Mouse (Mus musculus): Measurements from ENCODE around the gene Agbl4. TPM values are rescaled to one million over a fixed set of nuclear protein-coding genes. Genes with fewer than 3 reads are reported as not detected.

The Agbl4 gene
- polyA plus RNA-seq, 1 experiment from 2014 or later, result not detected

GRCm38 (mm10) chr4:111403243-111403642 is 1005.8 kb downstream of the Agbl4 start:
- Histone ChIP-seq H3K4me3 (replicated peaks) (no peak overlapping the region), H3K27me3 (no peaks in the 10 kb centered on the region), H3K4me1 (replicated peaks) (no peaks in the 10 kb centered on the region), H3K4me2 (no peak overlapping the region), H3K27ac (replicated peaks) (no peak overlapping the region), H3K9ac (no peak overlapping the region), H3K36me3 (replicated peaks) (no peaks in the 10 kb centered on the region), H3K9me3 (replicated peaks) (no peaks in the 10 kb centered on the region)
- no peak for ATAC-seq (ENCODE audit: insufficient read depth)
- 13% methylated on average over 1 of the region's 1 CpGs for WGBS (ENCODE audit: insufficient replicate concordance)

- Histone ChIP-seq H3K4me3 (replicated peaks) (no peak overlapping the region), H3K4me1 (replicated peaks) (no peaks in the 10 kb centered on the region), H3K4me2 (no peak overlapping the region), H3K27me3 (peaks cover 22% of the 10 kb centered on the region), H3K36me3 (replicated peaks) (no peaks in the 10 kb centered on the region), H3K27ac (replicated peaks) (no peak overlapping the region), H3K9me3 (replicated peaks) (no peaks in the 10 kb centered on the region), H3K9ac (no peak overlapping the region)
- ATAC-seq (ENCODE audit: insufficient read depth), result no peak
- WGBS (ENCODE audit: insufficient replicate concordance), result 62% methylated on average over 4 of the region's 4 CpGs
These were observed 1013.3 kb downstream of the Agbl4 start for GRCm38 (mm10) chr4:111410731-111411130.

GRCm38 (mm10) chr4:111414399-111414798 is 1016.9 kb downstream of the Agbl4 start:
- no peaks in the 10 kb centered on the region for H3K36me3 ChIP-seq (replicated peaks)
- no peak overlapping the region for H3K9ac ChIP-seq
- H3K27me3 ChIP-seq, result peaks cover 33% of the 10 kb centered on the region
- H3K9me3 ChIP-seq (replicated peaks), result no peaks in the 10 kb centered on the region
- ATAC-seq (ENCODE audit: insufficient read depth), result no peak
- no peak overlapping the region for H3K27ac ChIP-seq (replicated peaks)
- H3K4me2 ChIP-seq, result peak overlapping the region; percentile 69
- no peaks in the 10 kb centered on the region for H3K4me1 ChIP-seq (replicated peaks)
- H3K4me3 ChIP-seq (replicated peaks), result peak overlapping the region; percentile 53
- 3% methylated on average over 6 of the region's 6 CpGs for WGBS (ENCODE audit: insufficient replicate concordance)

GRCm38 (mm10) chr4:111414818-111415488 is 1017.5 kb downstream of the Agbl4 start, which contains the start of gene Bend5:
Gene Bend5 (plus strand): TSS chr4:111415006.
- no peaks in the 10 kb centered on the region for H3K36me3 ChIP-seq (replicated peaks)
- H3K27ac ChIP-seq (replicated peaks), result no peak within 1 kb of the TSS
- H3K9me3 ChIP-seq (replicated peaks), result no peaks in the 10 kb centered on the region
- no peak within 1 kb of the TSS for H3K9ac ChIP-seq
- under 1% methylated on average over 66 of the region's 66 CpGs for WGBS (ENCODE audit: insufficient replicate concordance)
- peak within 1 kb of the TSS; percentile 69 for H3K4me2 ChIP-seq
- H3K4me3 ChIP-seq (replicated peaks), result peak within 1 kb of the TSS; percentile 53
- H3K27me3 ChIP-seq, result peaks cover 33% of the 10 kb centered on the region
- H3K4me1 ChIP-seq (replicated peaks), result no peaks in the 10 kb centered on the region
- peak; percentile 68 for ATAC-seq (ENCODE audit: insufficient read depth)

GRCm38 (mm10) chr4:111416126-111416525 is 1018.7 kb downstream of the Agbl4 start:
- H3K27me3 ChIP-seq, result peaks cover 33% of the 10 kb centered on the region
- H3K27ac ChIP-seq (replicated peaks), result no peak overlapping the region
- no peak for ATAC-seq (ENCODE audit: insufficient read depth)
- no peak overlapping the region for H3K4me2 ChIP-seq
- no peaks in the 10 kb centered on the region for H3K9me3 ChIP-seq (replicated peaks)
- no peak overlapping the region for H3K9ac ChIP-seq
- H3K4me3 ChIP-seq (replicated peaks), result no peak overlapping the region
- no peaks in the 10 kb centered on the region for H3K4me1 ChIP-seq (replicated peaks)
- no peaks in the 10 kb centered on the region for H3K36me3 ChIP-seq (replicated peaks)
- WGBS (ENCODE audit: insufficient replicate concordance), result 37% methylated on average over 3 of the region's 3 CpGs

- H3K4me1 ChIP-seq (replicated peaks), result no peaks in the 10 kb centered on the region
- no peaks in the 10 kb centered on the region for H3K36me3 ChIP-seq (replicated peaks)
- no peak overlapping the region for H3K9ac ChIP-seq
- H3K9me3 ChIP-seq (replicated peaks), result no peaks in the 10 kb centered on the region
- no peak overlapping the region for H3K4me3 ChIP-seq (replicated peaks)
- no peak overlapping the region for H3K4me2 ChIP-seq
- H3K27me3 ChIP-seq, result peaks cover 33% of the 10 kb centered on the region
- H3K27ac ChIP-seq (replicated peaks), result no peak overlapping the region
- ATAC-seq (ENCODE audit: insufficient read depth), result no peak
- 67% methylated on average over 3 of the region's 3 CpGs for WGBS (ENCODE audit: insufficient replicate concordance)
These were observed 1019.1 kb downstream of the Agbl4 start for GRCm38 (mm10) chr4:111416551-111416950.

- no peak overlapping the region for H3K4me3 ChIP-seq (replicated peaks)
- no peak overlapping the region for H3K9ac ChIP-seq
- peaks cover 31% of the 10 kb centered on the region for H3K27me3 ChIP-seq
- H3K9me3 ChIP-seq (replicated peaks), result no peaks in the 10 kb centered on the region
- no peak for ATAC-seq (ENCODE audit: insufficient read depth)
- no peak overlapping the region for H3K27ac ChIP-seq (replicated peaks)
- WGBS (ENCODE audit: insufficient replicate concordance), result 66% methylated on average over 5 of the region's 5 CpGs
- no peak overlapping the region for H3K4me2 ChIP-seq
- no peaks in the 10 kb centered on the region for H3K36me3 ChIP-seq (replicated peaks)
- H3K4me1 ChIP-seq (replicated peaks), result no peaks in the 10 kb centered on the region
These were observed 1020.3 kb downstream of the Agbl4 start for GRCm38 (mm10) chr4:111417716-111418115.

GRCm38 (mm10) chr4:111419476-111419875 is 1022.0 kb downstream of the Agbl4 start:
- WGBS (ENCODE audit: insufficient replicate concordance), result 60% methylated on average over 1 of the region's 1 CpGs
- no peaks in the 10 kb centered on the region for H3K4me1 ChIP-seq (replicated peaks)
- no peak overlapping the region for H3K4me2 ChIP-seq
- peaks cover 24% of the 10 kb centered on the region for H3K27me3 ChIP-seq
- no peaks in the 10 kb centered on the region for H3K9me3 ChIP-seq (replicated peaks)
- no peak overlapping the region for H3K4me3 ChIP-seq (replicated peaks)
- no peak overlapping the region for H3K9ac ChIP-seq
- H3K36me3 ChIP-seq (replicated peaks), result no peaks in the 10 kb centered on the region
- no peak for ATAC-seq (ENCODE audit: insufficient read depth)
- H3K27ac ChIP-seq (replicated peaks), result no peak overlapping the region

- ATAC-seq (ENCODE audit: insufficient read depth), result no peak
- WGBS (ENCODE audit: insufficient replicate concordance), result 71% methylated on average over 3 of the region's 3 CpGs
- Histone ChIP-seq H3K36me3 (replicated peaks) (no peaks in the 10 kb centered on the region), H3K9me3 (replicated peaks) (no peaks in the 10 kb centered on the region), H3K27ac (replicated peaks) (no peak overlapping the region), H3K4me2 (no peak overlapping the region), H3K9ac (no peak overlapping the region), H3K4me1 (replicated peaks) (no peaks in the 10 kb centered on the region), H3K27me3 (peaks cover 18% of the 10 kb centered on the region), H3K4me3 (replicated peaks) (no peak overlapping the region)
These were observed 1022.6 kb downstream of the Agbl4 start for GRCm38 (mm10) chr4:111420031-111420430.

GRCm38 (mm10) chr4:111420955-111421354 is 1023.5 kb downstream of the Agbl4 start:
- H3K9ac ChIP-seq, result no peak overlapping the region
- 56% methylated on average over 4 of the region's 4 CpGs for WGBS (ENCODE audit: insufficient replicate concordance)
- peaks cover 9% of the 10 kb centered on the region for H3K27me3 ChIP-seq
- no peaks in the 10 kb centered on the region for H3K9me3 ChIP-seq (replicated peaks)
- no peaks in the 10 kb centered on the region for H3K4me1 ChIP-seq (replicated peaks)
- H3K4me3 ChIP-seq (replicated peaks), result no peak overlapping the region
- H3K27ac ChIP-seq (replicated peaks), result no peak overlapping the region
- no peak for ATAC-seq (ENCODE audit: insufficient read depth)
- no peak overlapping the region for H3K4me2 ChIP-seq
- no peaks in the 10 kb centered on the region for H3K36me3 ChIP-seq (replicated peaks)

- Histone ChIP-seq H3K4me3 (replicated peaks) (no peak overlapping the region), H3K4me1 (replicated peaks) (no peaks in the 10 kb centered on the region), H3K27ac (replicated peaks) (no peak overlapping the region), H3K4me2 (no peak overlapping the region), H3K27me3 (0 out of 2 replicates have a peak, but pooled peaks cover 1% of the 10 kb centered on the region), H3K36me3 (replicated peaks) (no peaks in the 10 kb centered on the region), H3K9me3 (replicated peaks) (no peaks in the 10 kb centered on the region), H3K9ac (no peak overlapping the region)
- WGBS (ENCODE audit: insufficient replicate concordance), result 53% methylated on average over 6 of the region's 6 CpGs
- no peak for ATAC-seq (ENCODE audit: insufficient read depth)
These were observed 1024.3 kb downstream of the Agbl4 start for GRCm38 (mm10) chr4:111421785-111422184.

Data from liver, embryonic 15.5 days (tissue).